Mouse (Mus musculus): ENCODE measurements around the gene Eps8l2. TPM values are rescaled to one million over a fixed set of nuclear protein-coding genes. Genes with fewer than 3 reads are reported as not detected.

Eps8l2 gene
- total and polyA plus RNA-seq, 3 experiments = 0.10 TPM; not detected in 2

DNA sequence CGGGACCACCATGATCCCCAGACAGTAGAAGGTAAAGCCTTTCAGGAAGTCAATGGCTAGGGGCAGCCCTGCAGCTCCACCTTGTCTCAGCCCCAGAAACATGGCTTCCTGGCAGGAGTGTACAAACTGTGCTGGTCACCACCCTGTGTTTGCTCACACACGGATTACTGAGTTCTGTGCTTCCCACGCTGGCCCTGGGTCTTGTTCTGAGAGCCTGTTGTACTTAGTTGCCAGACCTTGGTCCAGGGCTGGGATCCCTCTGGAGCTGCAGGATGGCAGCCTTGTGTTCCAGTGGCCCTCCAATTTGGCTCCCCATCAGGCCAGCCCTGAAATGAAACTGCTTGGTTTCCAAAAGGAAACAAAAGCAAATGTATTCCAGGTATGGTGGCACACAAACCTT, 2.4 kb upstream of the Eps8l2 start:
- H3K9me3 ChIP-seq (replicated peaks; ENCODE audit: insufficient read depth, low read length) = no peaks in the 10 kb centered on the region
- H3K27me3 ChIP-seq (ENCODE audit: control insufficient read depth in 1 of 2, insufficient read depth in 2 of 2, low read length in 2 of 2) = no peaks in the 10 kb centered on the region
- TF ChIP-seq POLR2AphosphoS2 (IDR thresholded peaks at IDR 0.05; ENCODE audit: low read length) = no peak
- no peaks in the 10 kb centered on the region for H3K4me1 ChIP-seq (ENCODE audit: control insufficient read depth in 1 of 2, insufficient read depth in 2 of 2, low read length in 2 of 2)
- no peak for DNase-seq (ENCODE audit: low read depth, low spot score)
- H3K27ac ChIP-seq (ENCODE audit: control insufficient read depth, low read depth, low read length) = no peak overlapping the region
- no peaks in the 10 kb centered on the region for H3K36me3 ChIP-seq (ENCODE audit: control insufficient read depth in 1 of 2, insufficient read depth in 2 of 2, low read length in 2 of 2)
- no peak overlapping the region for H3K4me3 ChIP-seq (ENCODE audit: control insufficient read depth in 1 of 2, insufficient read depth in 1 of 2, low read depth in 2 of 2, low read length in 2 of 2)
- no peaks in the 10 kb centered on the region for H3K79me2 ChIP-seq (ENCODE audit: control insufficient read depth, insufficient read depth, low read length, poor library complexity)
- no peak overlapping the region for H3K9ac ChIP-seq (ENCODE audit: control insufficient read depth, low read depth, low read length, poor library complexity, severe bottlenecking)

DNA sequence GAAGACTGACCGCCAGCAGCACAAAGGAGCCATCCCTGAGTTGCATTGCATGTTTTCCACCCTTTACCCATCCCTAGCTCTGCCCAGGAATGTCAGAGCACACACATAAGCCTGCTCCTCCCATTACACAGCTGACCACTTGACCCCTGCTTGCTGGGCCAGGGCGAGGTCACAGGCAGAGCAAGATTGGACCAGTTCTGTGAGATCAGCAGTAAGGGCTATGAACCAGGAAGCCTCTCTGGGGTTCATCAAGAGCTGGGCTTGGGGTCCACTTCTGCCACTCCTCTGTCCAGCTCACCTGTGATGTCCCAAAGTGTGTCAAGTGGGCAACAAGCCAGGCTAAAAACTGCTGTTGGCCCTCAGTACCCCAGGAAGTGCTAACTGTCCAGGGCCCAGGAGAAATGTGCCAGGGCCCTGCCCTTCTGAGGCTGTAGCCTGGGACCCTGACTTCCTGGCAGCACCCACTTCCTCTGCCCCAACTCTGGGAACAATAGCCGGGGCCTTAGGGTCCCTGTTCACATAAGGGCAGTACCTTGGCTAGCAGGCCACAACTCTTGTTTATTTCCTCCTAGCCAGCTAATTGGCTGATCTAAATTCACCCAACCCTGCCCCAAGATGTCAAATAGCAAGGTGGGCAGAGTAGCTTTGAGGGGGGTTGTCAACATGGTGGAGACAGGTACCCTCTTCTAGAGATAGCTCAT, 814 bp upstream of the Eps8l2 start:
- no peak overlapping the region for H3K9ac ChIP-seq (ENCODE audit: control insufficient read depth, low read depth, low read length, poor library complexity, severe bottlenecking)
- no peak for TF ChIP-seq ZKSCAN1 (IDR thresholded peaks at IDR 0.05; ENCODE audit: low read depth, low read length)
- no peak for TF ChIP-seq GABPA (IDR thresholded peaks at IDR 0.05; ENCODE audit: low read depth, low read length)
- TF ChIP-seq NRF1 (IDR thresholded peaks at IDR 0.05; ENCODE audit: insufficient read depth, low read depth, low read length, poor library complexity, severe bottlenecking) = no peak
- no peak for TF ChIP-seq NELFE (IDR thresholded peaks at IDR 0.05; ENCODE audit: low read depth, low read length)
- TF ChIP-seq CTCF (IDR thresholded peaks at IDR 0.05 in 2 of 3, conservative IDR thresholded peaks at IDR 0.05 in 1 of 3; ENCODE audit: control insufficient read depth in 1 of 3, insufficient read depth in 1 of 3, low read depth in 2 of 3, low read length in 3 of 3, poor library complexity in 1 of 3, severe bottlenecking in 1 of 3) = no peak
- no peak for TF ChIP-seq USF2 (IDR thresholded peaks at IDR 0.05; ENCODE audit: borderline replicate concordance in 1 of 2, insufficient read depth in 1 of 2, low read depth in 1 of 2, low read length in 2 of 2)
- no peak for TF ChIP-seq ZNF384 (IDR thresholded peaks at IDR 0.05; ENCODE audit: low read depth, low read length)
- TF ChIP-seq SMC3 (IDR thresholded peaks at IDR 0.05; ENCODE audit: low read depth, low read length) = no peak
- TF ChIP-seq MAZ (IDR thresholded peaks at IDR 0.05; ENCODE audit: low read depth, low read length) = no peak
- no peak for TF ChIP-seq MAFK (IDR thresholded peaks at IDR 0.05; ENCODE audit: borderline replicate concordance, low read depth, low read length)
- TF ChIP-seq SIN3A (IDR thresholded peaks at IDR 0.05; ENCODE audit: low read length) = no peak
- no peak for TF ChIP-seq POLR2AphosphoS5 (IDR thresholded peaks at IDR 0.05; ENCODE audit: borderline replicate concordance, low read depth, low read length)
- no peak for TF ChIP-seq RAD21 (IDR thresholded peaks at IDR 0.05; ENCODE audit: low read depth, low read length)

More for the DNA sequence above, 814 bp upstream of the Eps8l2 start:
- H3K36me3 ChIP-seq (ENCODE audit: control insufficient read depth in 1 of 2, insufficient read depth in 2 of 2, low read length in 2 of 2) = no peaks in the 10 kb centered on the region
- DNase-seq (ENCODE audit: low read depth, low spot score) = no peak
- H3K27me3 ChIP-seq (ENCODE audit: control insufficient read depth in 1 of 2, insufficient read depth in 2 of 2, low read length in 2 of 2) = no peaks in the 10 kb centered on the region; a peak in 1 of 4 replicates
- no peak overlapping the region for H3K27ac ChIP-seq (ENCODE audit: control insufficient read depth, low read depth, low read length)
- H3K79me2 ChIP-seq (ENCODE audit: control insufficient read depth, insufficient read depth, low read length, poor library complexity) = no peaks in the 10 kb centered on the region
- no peaks in the 10 kb centered on the region for H3K9me3 ChIP-seq (replicated peaks; ENCODE audit: insufficient read depth, low read length)
- H3K4me3 ChIP-seq (ENCODE audit: control insufficient read depth in 1 of 2, insufficient read depth in 1 of 2, low read depth in 2 of 2, low read length in 2 of 2) = no peak overlapping the region
- H3K4me1 ChIP-seq (ENCODE audit: control insufficient read depth in 1 of 2, insufficient read depth in 2 of 2, low read length in 2 of 2) = no peaks in the 10 kb centered on the region

All from MEL (cell line).